Mouse (Mus musculus) olfactory bulb, adult 2 months (tissue): ENCODE measurements around the gene Ugcg. TPM values are rescaled to one million over a fixed set of nuclear protein-coding genes. Genes with fewer than 3 reads are reported as not detected.

Experiments
- H3K27ac ChIP-seq: fragments of 200-500 bp; 2 replicates; pipeline ENCODE4 v1.5.1; 2012; ENCODE audit warnings: low read depth, low read length; ENCODE audit not compliant: insufficient read depth
- H3K4me1 ChIP-seq: fragments of 200-500 bp; 2 replicates; pipeline ENCODE4 v1.6.1; 2012; ENCODE audit warnings: low read length; ENCODE audit not compliant: control insufficient read depth, insufficient read depth
- H3K4me3 ChIP-seq: fragments of 200-500 bp; 2 replicates; pipeline ENCODE4 v1.5.1; 2012; ENCODE audit warnings: mild to moderate bottlenecking, low read depth, low read length, moderate library complexity; ENCODE audit not compliant: insufficient read depth
- CTCF ChIP-seq: fragments of 200-500 bp; IDR thresholded peaks from 2 replicates; pipeline ENCODE4 v1.5.1; 2012; ENCODE audit warnings: low read depth, mild to moderate bottlenecking, low read length, moderate library complexity; ENCODE audit not compliant: insufficient read depth
- POLR2A ChIP-seq: fragments of 200-500 bp; IDR thresholded peaks from 2 replicates; pipeline ENCODE4 v1.6.1; 2012; ENCODE audit warnings: mild to moderate bottlenecking, low read depth, low read length, moderate library complexity; ENCODE audit not compliant: insufficient read depth
- WGBS: fragments of 180-500 bp; shearing (Covaris S2); methylation state at CpG from one replicate; pipeline ENCODE4 v1.1.7; 2018; 5-methylcytosine and 5-hydroxymethylcytosine counted together
- polyA plus RNA-seq: library from polyadenylated mRNA; stranded (reverse); fragments of >200 nt; gene quantifications from 2 replicates; pipeline ENCODE4 v1.2.4, GENCODE M21; 2012; ENCODE audit warnings: low replicate concordance; ENCODE audit not compliant: missing spikeins, insufficient read depth, insufficient read length

The Ugcg gene
- polyA plus RNA-seq, 1 experiment: not detected

DNA sequence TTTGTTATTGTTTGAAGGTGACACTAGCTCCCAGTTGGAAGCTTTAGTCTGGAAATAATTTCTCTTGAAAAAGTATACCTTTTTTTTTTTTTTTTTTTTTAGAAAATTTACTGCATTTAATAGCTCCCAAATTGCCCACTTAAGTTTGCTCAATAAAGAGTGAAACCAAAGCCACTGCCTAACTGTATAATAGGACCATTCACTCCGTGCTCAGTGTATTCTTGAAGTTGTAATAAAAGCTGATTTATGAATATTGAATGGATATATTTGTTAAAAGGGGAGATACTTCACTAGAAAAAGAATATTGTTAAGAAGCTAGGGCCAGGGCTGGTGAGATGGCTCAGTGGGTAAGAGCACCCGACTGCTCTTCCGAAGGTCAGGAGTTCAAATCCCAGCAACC lies 8.4 kb downstream of the Ugcg start:
- TF ChIP-seq CTCF (no peak), POLR2A (no peak)
- Histone ChIP-seq H3K4me1 (peaks cover 29% of the 10 kb centered on the region), H3K4me3 (no peak overlapping the region), H3K27ac (peak overlapping the region; percentile 40; the same call in 1 of the 2 replicates)
- 91% methylated on average over 3 of the region's 3 CpGs for WGBS

DNA sequence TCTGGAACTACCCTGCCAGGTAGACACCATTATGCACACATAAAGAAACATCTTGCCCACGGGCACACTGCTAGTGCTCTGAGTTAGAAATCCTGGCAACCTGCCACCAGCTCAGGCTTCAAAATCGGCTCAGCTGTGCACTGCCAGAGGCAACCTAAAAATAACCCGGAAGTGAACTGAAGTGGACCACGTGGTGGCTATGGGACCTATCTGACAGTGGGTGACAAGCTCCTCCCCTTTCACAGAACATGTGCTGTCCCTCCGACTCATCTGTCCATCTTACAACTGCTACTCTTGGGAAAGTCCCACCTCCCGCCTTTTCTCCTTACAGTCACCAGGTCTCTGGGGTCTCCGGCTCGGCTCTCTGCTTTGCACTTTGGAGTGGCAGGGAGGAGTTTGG lies 10.3 kb downstream of the Ugcg start:
- WGBS: 23% methylated on average over 8 of the region's 8 CpGs
- TF ChIP-seq POLR2A (no peak), CTCF (no peak)
- Histone ChIP-seq H3K27ac (no peak overlapping the region), H3K4me3 (no peak overlapping the region), H3K4me1 (peaks cover 32% of the 10 kb centered on the region)

DNA sequence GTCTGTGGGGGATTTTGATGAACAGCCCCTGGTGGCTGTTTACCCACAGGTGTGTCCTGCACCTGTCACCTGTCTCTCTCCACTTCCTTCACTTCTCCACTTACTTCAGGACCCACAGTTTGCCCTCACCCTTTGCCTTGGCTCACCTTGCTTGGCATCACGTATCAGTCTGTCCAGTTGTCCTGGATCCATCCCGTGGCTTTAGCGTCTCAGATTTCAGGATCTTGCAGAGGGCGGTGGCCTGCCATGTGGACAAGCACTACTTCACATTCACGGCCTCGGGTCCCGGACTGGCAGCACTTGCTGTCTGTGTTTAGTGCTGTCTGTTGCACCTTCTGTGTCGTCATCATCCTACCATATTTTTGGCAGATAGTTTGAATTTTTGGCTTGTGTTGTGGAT lies 10.7 kb downstream of the Ugcg start:
- no peak overlapping the region for H3K27ac ChIP-seq
- WGBS: 76% methylated on average over 8 of the region's 8 CpGs
- TF ChIP-seq CTCF: no peak
- no peak for TF ChIP-seq POLR2A
- no peak overlapping the region for H3K4me3 ChIP-seq
- peaks cover 32% of the 10 kb centered on the region for H3K4me1 ChIP-seq

DNA sequence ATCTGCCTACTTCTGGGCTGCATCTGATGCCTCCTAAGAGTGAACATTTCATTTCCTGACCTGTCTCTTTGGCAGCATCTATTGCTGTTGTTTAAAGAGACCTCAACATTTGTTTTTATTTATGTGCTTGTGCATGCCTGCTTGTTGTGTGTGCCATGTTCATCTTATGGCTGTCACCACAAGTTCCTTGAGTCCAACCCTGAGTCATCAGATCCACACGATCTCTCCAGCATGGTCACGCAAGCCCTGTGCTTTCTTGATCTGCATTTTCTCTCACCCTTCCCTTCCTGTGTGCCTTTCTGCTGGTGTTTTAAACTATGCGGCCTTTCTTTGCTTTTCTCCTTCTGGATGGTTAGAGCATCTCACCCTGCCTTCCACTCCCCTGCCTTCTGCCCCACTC lies 11.6 kb downstream of the Ugcg start:
- H3K4me3 ChIP-seq: no peak overlapping the region
- H3K27ac ChIP-seq: no peak overlapping the region
- 41% methylated on average over 3 of the region's 3 CpGs for WGBS
- TF ChIP-seq POLR2A: no peak
- TF ChIP-seq CTCF: no peak
- H3K4me1 ChIP-seq: peaks cover 30% of the 10 kb centered on the region

- H3K4me3 ChIP-seq: no peak overlapping the region
- WGBS: 78% methylated on average over 4 of the region's 4 CpGs
- no peak overlapping the region for H3K27ac ChIP-seq
- no peak for TF ChIP-seq CTCF
- TF ChIP-seq POLR2A: no peak
- H3K4me1 ChIP-seq: peaks cover 21% of the 10 kb centered on the region
Measured at GRCm38 (mm10) chr4:59204616-59205015, 15.6 kb downstream of the Ugcg start.

DNA sequence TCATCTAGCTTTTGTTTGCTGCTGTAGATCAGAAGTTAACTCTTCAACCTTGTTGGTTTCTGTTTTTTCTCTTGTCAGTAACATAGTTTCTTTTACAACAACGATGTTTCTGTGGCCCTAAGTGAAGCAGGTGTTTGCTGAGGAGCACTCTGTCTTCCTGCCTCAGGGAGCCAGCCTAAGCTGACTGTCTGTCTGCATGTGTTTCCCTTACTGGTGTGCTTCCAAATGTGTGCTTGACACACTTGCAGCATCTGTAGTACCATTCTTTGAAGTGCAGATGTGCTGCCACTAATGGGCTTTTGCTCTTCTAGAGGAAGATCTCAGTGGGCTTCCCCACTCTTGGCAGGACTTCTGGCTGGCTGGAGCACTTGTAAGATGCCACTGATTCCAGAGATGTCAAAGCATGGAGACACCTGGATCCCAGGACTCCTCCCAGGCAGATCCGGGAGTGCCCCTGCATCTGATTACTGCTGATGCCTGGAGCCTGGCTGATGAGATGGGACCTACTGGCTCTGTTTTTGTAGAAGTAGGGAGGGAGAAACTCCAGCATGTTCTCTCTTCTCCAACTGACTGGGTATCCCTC lies 16.8 kb downstream of the Ugcg start:
- Histone ChIP-seq H3K27ac (no peak overlapping the region), H3K4me1 (peaks cover 14% of the 10 kb centered on the region), H3K4me3 (no peak overlapping the region)
- 53% methylated on average over 2 of the region's 2 CpGs for WGBS
- TF ChIP-seq POLR2A (no peak), CTCF (no peak)

DNA sequence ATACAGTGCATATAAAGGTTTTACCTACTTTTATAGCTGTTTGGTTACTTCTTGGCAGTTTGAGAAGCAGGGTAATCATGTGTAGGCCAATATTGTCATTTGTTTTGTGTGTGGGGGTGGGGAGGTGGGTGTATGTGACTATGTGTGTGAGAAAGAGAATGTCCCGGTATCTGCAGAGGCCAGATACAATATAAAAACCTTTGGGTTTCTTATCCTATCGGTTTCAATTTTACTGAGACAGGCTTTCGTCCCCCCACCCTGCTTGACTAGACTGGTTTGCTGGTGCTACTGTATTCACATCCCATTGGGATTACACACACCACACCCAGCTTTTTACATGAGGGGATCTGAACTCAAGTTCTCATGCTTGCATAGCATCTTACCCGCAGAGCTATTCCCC lies 17.5 kb downstream of the Ugcg start:
- no peak overlapping the region for H3K4me3 ChIP-seq
- TF ChIP-seq CTCF: no peak
- no peak for TF ChIP-seq POLR2A
- WGBS: 67% methylated on average over 4 of the region's 4 CpGs
- peaks cover 11% of the 10 kb centered on the region for H3K4me1 ChIP-seq
- H3K27ac ChIP-seq: no peak overlapping the region

GRCm38 (mm10) chr4:59208607-59209006 lies 19.6 kb downstream of the Ugcg start:
- no peak for TF ChIP-seq CTCF
- TF ChIP-seq POLR2A: no peak
- 93% methylated on average over 4 of the region's 4 CpGs for WGBS
- Histone ChIP-seq H3K4me3 (no peak overlapping the region), H3K4me1 (peaks cover 8% of the 10 kb centered on the region), H3K27ac (no peak overlapping the region)

GRCm38 (mm10) chr4:59211181-59211580 lies 22.1 kb downstream of the Ugcg start:
- Histone ChIP-seq H3K4me3 (no peak overlapping the region), H3K4me1 (no peaks in the 10 kb centered on the region), H3K27ac (no peak overlapping the region)
- TF ChIP-seq POLR2A: no peak
- no peak for TF ChIP-seq CTCF
- WGBS: 94% methylated on average over 9 of the region's 9 CpGs

GRCm38 (mm10) chr4:59213833-59214232 lies 24.8 kb downstream of the Ugcg start:
- WGBS: 85% methylated on average over 4 of the region's 4 CpGs
- Histone ChIP-seq H3K27ac (no peak overlapping the region), H3K4me1 (no peaks in the 10 kb centered on the region), H3K4me3 (no peak overlapping the region)
- TF ChIP-seq POLR2A: no peak
